Mouse (Mus musculus) cerebellum, postnatal 36 days (tissue): ENCODE results near the gene Msx3.
A peak's percentile ranks its signal among the peaks of the same experiment; 100 is the strongest.

ENCODE experiments used
- DNase-seq, 2 experiments: peaks; one replicate each; pipeline ENCODE4 v3.0.0; 2021 to 2022; ENCODE audit warnings: mixed read lengths in 2 of 2

Msx3 gene

DNA sequence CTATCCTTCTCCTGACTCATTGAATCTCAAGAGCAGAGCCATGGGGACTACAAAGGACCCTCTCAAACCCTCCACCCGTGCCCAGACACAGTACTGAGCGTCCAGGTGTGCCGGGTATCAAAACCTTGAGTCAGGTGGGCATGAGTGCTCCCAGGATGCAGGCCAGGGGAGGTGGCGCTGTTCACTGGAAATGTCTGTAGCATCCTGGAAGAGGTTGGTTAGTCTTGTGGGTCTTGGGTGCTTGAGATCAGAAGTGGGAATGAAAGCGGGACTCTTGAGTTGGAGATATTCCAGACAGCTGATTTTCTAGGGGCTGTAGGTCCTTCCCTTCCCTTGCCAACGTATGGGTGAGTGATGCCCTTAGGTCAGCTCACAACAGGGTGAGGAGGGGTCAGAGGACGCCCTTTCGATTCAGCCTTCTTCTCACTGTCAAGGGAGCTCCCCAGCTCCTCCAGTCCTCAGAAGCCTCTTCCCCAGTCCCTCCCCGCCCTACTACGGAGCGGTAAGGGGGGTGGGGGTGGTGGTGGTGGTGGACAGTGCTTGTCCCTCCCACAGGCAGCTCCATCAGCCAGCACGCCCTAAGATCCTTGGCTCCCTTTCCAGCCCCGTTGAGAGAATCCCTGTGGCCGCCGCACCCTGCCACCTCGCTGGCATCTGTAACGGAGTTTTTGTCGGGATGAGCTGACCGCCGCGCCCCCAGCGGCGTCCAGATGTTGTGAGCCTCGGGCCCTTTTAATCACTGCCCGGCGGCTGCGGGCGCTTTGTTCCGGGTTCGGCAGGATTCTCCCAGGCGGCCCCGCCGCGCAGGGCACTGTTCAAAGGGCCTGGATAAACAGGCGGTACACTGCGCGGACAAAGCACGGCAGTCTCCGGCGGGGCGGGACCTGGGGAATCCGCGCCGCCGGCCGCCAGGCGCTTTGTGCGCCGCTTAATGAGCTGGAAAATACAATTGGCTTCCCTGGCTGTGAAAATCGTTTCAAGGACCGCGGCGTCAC, 8.8 kb upstream of the Msx3 start:
- DNase-seq, result no peak

- no peak for DNase-seq
These were observed 5.2 kb upstream of the Msx3 start for GRCm38 (mm10) chr7:140054124-140054523.

DNA sequence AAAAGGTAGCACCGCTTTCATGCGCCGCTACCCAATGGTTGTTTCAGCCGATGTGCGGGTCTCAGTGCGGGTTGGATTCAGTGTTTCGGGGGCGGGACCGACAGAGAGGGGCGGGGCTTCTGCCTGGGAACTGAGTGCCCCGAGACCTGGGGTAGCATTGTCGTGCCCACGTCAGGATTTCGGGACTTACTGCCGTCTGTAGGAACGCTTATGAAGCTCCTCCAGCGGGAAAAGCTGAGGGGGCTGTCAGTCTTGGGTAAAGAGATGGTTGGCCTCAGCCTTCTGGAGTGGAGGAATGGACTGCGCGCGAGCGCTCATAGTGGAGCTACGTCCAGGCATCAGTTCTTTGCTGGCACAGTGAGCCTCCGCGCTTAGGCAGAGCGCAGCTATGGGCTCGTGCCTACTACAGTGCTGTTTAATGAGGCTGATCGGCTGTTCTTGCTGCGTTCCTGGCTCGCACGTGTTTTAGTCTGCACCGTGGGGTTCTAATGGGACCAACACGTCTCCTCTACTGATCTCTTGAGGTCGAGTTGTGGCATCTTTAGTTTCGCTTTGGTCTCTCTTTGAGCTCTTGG, 313 bp upstream of the Msx3 start:
- DNase-seq, result no peak

DNA sequence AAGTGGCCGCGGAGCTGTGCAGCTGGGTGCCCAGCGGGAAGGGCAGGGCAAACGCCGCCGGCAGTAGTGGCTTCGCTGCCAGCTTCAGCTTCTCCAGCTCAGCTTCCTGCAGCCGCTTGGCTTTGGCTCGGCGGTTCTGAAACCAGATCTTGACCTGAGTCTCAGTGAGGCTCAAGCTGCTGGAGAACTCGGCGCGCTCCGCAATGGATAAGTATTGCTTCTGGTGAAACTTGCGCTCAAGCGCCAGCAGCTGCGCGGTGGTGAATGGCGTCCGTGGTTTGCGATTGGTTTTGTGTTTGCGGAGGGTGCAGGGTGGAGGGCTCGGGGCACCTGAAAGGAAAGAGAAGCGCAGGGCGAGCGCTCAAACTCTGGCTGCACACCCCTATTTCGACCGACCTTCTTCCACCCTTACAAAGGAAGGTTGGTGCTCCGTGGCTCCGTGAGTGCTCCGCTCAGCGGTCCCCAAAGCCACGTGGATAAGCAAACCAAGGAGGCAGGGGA, 1.0 kb downstream of the Msx3 start:
- DNase-seq, result no peak

- DNase-seq, result no peak
These were observed 3.3 kb downstream of the Msx3 start for GRCm38 (mm10) chr7:140045546-140045945.

DNA sequence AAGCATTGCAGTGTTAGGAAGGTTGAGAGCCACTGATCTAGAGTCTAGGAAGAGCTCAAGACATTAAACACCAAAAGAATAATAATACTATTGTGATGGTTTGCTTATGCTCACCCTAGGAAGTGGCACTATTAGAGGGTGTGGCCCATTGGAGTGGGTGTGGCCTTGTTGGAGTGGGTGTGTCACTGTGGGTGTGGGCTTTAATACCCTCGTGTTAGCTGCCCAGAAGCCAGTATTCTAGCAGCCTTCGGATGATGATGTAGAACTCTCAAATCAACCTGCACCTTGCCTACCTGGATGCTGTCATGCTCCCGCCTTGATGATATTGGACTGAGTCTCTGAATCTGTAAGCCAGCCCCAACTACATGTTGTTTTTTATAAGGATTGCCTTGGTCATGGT, 6.2 kb downstream of the Msx3 start:
- no peak for DNase-seq

DNA sequence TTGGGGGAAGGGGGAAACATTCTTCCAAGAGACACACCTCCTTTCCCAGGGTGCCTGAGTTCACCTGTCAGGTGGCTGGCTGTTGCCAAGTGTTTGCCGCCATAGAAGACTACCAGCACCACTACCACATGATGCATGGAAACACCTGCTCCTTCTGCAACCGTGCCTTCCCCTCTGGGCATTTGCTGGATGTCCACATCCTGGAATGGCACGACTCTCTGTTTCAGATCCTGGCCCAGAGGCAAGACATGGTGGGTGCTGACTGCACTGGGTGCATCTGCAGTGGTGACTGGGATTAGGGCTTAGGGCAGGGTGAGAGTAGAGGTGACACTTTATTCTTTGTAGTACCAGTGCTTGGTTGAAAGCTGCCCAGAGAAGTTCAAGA, 11.7 kb downstream of the Msx3 start:
- no peak for DNase-seq

- DNase-seq, result peak; percentile 95
These were observed 12.4 kb downstream of the Msx3 start, which contains the start of the genes Zfp511 and Tubgcp2 for GRCm38 (mm10) chr7:140036281-140037170. Zfp511 (plus strand) TSS chr7:140036391. Tubgcp2 (minus strand) TSS chr7:140036669.

- DNase-seq, result no peak
These were observed 13.4 kb downstream of the Msx3 start for GRCm38 (mm10) chr7:140035456-140035855.

GRCm38 (mm10) chr7:140033386-140033785, 15.5 kb downstream of the Msx3 start:
- DNase-seq, result no peak

- no peak for DNase-seq
These were observed 16.5 kb downstream of the Msx3 start for GRCm38 (mm10) chr7:140032366-140032765.

DNA sequence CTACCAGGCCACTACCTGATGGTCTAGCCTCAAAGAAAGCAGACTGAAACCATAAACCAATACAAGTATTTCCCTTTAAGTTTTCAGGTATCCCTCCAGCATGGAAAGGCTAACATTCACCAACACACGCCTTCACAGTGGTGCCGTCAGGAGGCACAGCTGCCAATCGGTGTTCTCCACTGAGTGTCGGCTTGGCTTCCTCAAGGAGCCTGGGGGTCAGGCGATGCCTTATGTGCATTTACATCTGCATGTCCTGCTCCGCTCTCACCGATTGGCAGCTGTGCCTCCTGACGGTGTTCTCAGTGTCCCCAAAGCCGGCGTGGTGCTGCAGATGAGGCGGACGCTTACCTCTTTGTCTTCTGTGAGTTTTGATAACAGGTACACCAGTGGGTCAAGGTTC, 17.1 kb downstream of the Msx3 start:
- DNase-seq, result no peak

GRCm38 (mm10) chr7:140011336-140011735, 37.6 kb downstream of the Msx3 start:
- no peak for DNase-seq

DNA sequence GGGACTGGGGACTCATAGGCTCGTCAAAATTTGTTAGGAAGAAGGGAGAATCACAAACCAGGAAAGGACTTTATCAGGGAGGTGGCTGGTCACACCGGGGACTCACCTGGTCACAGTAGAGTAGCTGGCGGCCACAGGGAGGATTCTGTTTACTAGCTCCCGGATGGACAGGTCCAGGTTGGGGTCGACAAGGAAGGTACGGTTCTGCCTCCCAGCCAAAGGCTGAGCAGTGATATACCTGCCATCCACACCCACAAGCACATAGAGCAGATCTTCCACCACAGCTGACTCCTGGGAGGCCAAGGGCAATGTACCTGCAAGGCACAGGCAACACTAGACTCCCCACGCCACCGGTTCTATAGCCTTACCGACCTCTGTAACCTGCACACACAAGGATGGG, 41.1 kb downstream of the Msx3 start:
- no peak for DNase-seq

DNA sequence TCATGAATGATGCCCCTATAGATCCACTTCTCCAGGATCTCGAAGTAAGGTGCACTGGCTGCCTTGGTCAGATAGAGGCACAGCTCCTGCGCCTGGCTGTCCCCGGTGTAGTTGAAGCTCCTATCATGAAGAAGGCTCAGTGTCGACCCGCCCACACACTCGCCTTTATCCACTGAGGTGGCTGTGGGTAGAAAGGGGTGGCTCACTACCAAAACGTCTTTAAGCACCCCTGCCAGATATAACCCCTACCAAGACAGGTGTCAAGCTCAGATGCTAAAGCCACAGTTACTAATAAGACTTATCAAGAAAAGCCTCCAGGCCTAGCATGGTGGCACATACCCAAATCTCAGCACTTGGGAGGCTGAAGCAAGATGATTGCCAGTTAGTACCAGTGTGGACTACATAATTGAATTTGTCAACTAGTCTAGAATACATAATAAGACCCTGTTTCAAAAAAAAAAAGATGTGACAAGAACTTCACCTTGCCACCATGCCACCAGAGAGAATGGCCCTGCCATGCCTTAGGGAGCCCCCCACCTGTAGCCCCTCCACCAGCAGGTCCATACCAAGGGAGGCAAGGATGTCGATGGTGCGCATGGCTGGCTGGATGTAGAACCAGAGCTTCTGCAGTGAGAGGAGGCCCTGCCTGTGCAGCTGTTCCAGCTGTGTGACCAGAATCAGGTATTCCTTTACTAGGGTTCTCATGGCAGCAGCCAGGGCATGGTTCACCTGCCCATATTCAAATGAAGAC, 41.9 kb downstream of the Msx3 start:
- DNase-seq, result no peak

DNA sequence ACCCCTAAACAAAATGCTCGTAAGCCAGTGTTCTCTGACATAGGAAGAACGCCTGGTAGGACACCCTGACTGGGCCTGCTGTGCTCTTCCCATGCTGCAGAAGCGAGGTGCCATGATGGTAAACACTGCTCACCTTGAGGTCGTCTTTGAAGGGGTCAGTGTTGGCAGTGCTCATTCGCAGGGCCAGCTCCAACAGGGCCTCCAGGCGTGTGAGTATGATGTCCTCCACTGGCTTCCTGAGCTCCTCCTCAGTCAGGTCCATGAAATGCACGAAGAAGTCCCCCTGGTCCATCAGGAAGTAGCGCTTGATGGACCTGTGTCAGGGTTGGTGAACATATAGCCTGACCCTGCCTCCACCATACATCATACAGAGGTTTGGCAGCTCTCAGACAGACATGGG, 44.2 kb downstream of the Msx3 start:
- no peak for DNase-seq

DNA sequence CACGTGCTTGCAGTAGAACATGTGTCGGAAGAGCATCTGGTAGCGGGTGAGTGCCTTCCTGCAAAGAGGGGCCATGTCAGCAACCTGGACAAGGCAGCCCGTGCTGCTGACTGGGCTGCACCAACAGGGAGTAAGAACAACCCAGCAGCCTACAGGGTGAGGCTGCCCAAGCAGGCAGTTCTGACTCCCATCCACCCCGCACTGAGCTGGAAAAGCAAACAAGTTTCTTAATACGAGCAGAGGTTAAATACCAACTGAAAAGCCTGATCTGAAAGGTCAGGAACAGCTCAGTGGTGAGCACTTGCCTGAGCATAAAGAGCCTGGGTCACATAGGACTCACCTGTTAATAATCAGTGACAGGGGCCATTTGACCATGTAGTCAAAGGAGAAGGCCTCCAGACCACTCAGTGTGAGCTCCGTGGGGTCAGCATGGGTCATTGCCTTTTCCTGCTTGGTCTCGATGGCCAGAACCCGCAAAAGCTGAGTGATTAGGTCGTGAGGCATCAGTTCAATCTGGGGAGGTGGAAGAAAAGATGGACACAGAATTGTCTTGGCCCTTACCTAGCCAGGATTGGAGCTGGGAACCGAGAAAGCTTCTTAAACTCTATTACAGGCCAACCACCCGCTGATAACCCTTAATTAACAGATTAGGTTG, 47.7 kb downstream of the Msx3 start:
- DNase-seq, result no peak

DNA sequence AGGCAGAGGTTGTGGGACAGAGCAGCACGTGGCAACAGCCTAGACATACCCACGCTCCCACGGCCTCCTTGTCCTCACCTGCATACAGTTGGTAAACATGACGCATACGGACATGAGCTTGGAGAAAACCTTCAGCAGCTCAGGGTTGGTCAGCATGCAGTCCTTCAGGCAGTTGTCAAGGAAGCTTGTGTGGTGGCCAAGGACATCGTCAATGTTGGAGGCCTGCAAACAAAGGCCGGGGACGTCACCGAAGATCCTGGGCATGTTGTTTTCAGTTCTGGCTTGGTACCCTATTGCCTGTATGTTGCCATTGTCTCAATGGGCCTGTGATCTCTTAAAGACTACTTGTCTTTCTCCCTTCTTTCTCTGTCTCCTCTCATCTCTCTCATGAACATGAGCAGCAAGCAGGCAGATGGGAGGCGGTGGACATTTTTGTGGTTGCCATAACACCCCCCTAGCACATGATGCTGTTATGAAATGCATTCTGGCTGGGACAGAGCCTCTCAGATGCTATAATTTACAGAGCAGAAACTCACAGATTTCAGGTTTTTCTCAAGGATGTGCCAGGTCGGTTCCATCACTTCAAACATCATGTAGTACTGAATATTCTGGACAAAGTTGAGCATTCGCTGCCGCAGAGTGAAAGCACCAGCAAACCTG, 50.1 kb downstream of the Msx3 start:
- DNase-seq, result no peak
